Mouse (Mus musculus) gastrocnemius, postnatal 10 days (tissue): Measurements from ENCODE around the gene Smyd3. TPM values are rescaled to one million over a fixed set of nuclear protein-coding genes. Genes with fewer than 3 reads are reported as not detected.

Experiments
- DNase-seq: peaks from one replicate; pipeline ENCODE4 v3.0.0; 2021; ENCODE audit warnings: mixed read lengths
- total RNA-seq, 2 experiments: library from RNA; stranded (reverse); gene quantifications; 2 replicates each; pipeline ENCODE4 v1.2.3; 2021

The Smyd3 gene
- total RNA-seq, 2 experiments from 2014 or later: 5.8 to 6.1 TPM

DNA sequence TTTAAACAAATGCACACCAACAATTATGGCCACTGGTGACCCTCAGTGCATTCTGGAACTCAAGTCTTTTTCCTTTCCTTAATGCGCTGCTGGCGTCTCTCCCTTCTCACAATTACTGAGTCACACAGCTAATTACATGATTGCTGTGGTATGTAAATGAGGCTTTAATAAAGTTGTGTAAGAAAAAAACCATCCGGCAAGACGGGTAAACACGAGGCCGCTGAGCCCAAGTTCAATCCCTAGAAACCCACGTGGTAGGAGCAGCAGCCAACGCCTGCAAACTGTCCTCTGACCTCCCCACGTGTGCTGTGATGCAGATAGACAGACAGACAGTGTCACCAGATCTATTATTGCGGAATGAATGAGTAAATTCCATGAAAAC lies 58.9 kb downstream of the Smyd3 start:
- no peak for DNase-seq

DNA sequence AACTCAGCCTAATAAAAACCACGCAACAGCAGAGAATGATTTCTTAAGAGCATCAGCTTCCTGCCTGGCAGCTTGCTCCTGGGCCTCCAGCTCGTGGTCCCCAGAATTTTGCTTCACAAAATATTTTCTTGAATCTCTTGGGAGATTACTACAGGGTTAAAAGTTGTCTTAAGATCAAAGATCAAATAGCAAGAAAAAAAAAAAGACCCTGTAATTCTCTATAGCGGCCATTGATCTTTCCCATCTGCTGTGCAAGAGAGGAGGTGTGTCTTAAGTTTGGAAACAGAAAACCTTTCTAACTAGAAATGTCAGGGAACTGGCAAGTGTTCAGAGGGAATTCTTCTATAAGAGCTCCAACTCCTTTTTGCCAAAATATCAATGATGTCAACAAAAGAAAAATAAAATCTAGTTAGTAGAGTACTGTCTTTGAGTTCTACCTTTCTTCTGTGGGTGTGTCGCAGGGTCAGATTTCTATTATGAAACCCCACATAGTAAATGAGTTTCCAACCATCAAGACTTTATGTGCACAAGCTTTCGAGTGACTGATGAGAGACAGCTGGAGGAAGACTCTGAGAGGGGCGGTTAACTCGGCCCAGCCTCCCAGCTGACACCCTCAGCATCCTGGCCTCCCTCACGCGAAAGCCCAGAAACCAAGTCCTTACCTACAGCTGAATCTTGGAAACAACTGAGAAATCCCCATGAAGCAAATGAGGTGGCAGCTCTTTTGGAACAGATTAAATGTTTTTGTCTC lies 59.4 kb downstream of the Smyd3 start:
- no peak for DNase-seq

DNA sequence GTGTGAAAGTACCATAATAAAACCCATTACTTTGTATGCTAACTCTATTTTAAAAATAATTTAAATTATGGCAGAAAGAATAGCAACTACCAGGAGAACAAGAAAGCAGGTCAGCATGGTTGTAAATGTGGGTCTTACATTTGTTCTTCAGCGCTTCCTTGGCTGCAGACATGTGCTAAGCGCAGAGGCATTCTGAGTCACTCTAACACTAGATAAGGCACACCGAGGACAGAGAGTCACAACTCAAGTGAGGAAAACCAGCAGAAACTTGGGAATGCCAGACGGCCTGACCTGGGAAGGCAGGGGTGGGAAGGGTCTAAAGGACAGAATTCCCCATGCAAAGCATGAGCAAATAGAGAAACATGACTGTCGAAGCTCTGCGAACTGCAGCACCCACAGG lies 63.2 kb downstream of the Smyd3 start:
- no peak for DNase-seq

DNA sequence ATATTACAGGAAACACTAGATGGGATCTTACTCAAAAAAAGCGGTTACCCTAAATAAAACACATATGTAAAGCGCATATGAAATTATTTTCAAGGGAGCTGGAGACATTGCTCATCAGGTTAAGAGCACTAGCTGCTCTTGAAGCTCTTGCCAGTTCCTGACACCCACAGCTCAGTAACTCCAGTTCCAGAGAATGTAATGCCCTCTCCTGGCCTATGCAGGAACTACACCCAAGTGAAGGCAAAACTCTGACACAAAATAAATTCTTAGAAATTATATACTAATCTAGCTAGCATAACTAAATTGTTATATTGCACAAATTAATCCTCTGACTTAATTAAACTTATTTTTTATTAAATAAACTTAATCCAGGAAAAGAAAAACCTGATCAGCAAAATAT lies 66.6 kb downstream of the Smyd3 start:
- no peak for DNase-seq

DNA sequence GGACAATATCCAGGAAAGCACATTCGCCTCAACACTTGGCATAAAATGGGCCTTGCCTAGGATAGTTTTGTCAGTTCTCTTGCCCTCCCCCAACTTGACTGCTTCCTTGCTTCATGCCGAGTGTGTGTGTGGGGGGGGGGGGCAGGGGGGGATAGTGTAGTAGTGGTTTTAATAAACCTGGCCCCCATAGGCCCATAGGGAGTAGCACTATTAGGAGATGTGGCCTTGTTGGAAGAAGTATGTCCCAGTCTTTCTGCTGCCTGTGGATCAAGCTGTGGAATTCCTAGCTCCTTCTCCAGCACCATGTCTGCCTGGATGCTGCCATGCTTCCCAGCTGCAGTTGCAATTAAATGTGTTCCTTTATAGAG lies 71.0 kb downstream of the Smyd3 start:
- no peak for DNase-seq

DNA sequence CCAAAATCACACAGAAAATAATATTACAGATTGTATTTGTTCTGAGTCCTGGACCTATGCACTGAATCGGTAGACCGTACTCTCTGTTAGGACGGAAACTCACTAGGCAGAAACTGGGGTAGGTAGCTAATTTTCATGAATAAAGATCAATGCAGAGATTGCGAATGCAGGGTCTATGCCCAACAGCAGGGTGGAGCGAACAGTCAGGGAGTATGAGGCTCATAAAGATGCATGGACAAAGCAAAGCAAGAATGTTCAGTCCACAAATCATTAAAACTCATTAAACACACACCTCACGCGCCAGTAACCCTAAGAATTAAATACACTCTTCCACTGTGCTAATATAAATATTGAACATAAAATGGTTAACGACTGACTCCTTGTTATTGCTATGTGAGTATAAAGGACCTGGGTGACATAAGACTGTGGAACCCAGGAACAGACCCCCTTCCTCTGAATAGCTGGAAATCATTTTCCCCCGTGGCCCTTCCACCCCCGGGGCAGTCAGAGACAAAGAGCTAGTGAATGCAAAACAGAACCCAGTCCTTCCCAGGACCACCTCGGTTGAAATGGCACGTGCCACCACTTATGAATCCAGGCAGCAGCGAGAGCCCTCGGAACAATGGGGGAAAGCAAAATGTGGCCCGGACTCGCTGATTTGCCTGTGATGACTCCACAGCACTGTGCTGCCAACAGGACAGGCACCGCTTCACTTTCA lies 71.6 kb downstream of the Smyd3 start:
- DNase-seq: no peak

DNA sequence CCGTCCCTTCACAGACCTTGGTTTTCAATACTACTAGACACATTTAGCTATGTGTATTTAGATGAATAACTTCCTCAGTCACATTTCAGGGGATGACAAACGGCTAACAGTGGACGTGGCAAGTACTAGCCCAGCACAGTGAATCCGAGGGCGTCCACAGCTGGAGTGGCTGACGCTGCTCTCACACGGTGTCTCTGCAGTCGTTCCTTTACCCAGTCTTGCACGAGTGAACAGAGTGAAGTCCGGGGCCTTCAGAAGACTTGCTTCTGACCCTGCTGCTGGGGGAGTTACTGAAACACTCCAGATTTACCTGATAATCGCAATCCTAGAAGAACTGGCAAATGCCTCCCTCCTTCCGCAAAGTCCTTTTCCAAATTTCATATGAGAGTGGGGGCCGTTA lies 74.0 kb downstream of the Smyd3 start:
- no peak for DNase-seq

DNA sequence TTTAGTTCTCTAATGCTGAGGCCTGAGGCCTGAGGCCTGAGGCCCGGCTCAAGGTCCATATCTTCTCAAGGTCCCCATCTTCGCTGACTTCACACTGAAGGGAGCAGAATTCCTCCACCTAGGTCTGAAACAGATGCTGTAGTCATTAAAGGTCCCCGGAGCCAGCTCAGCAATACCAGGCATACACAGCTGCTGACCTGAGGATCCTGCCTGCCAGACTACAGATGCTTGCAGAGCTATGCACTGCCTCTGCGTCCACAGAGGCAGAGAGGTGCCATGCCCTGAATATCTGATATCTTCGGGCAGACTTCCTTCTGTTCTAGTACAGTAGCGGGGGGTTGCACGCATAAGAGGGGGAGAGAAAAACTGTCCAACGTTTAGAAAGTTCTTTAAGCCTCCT lies 74.4 kb downstream of the Smyd3 start:
- no peak for DNase-seq

DNA sequence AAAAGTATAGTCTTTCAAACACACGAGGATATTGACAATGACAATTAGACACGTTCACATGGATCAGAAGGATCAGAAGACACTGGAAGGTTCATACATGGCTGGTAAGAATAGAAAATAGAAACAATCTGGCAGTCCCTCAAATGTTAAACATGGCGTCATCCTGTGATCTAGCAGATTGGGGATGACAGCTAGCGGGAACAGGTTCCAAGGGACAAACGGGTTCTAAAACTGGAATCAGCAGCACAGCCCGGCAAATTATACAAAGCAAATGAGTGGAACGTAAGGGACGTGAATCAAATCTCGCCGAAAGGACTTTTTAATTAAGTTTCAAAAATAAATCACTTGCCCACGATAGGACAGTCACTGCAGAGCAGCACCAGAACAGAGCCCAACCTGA lies 81.2 kb downstream of the Smyd3 start:
- DNase-seq: no peak

DNA sequence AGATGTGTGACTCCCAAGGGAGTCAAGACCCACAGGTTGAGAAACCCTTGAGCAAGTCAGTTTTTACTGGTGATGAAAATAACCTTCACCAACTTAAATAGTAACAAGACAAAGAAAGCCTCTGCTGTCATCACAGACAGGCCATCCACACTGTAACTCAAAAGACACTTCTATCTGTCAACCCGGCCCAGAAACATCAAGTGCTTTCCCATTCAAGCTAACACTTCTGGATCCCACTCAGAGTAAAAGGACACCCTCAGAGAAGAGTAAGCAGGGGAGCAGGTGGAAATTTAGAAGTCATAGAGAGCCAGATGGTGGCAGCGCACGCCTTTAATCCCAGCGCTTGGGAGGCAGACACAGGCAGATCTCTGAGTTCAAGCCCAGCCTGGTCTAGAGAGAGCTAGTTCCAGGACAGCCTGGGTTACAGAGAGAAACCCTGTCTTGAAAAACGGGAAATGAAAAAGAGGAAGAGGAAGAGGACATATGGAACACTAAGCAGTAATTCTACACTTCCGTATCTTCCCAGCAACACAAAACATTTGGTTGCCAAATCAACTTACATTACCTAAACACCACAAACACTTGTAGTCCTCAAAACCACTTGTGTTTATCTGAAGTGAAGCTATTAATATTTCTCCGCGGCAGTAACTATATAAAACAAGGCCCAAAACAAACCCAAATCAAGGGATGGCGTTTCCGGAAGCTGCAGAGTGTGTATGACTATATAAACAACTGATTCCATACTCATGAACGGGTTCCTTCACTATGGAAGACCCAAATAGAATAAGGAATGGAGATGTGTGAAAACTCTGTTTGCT lies 83.2 kb downstream of the Smyd3 start:
- no peak for DNase-seq

DNA sequence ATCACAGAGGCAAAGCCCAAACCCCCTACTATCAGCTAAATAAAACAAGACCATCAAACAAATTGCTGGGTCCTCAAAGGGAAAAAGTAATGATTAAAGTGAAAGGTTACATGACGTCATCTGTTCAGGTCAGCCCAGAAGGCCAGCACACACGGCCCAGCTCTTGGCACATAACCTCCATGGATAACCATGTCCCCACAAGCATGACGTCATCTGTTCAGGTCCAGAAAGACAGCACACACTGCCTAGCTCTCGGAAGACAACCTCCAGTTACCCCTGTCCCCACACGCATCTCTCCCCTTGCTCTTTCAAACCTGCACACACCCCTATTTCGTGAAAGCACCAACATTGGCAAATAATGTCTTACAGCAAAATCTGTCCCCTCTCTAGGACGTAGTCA lies 84.0 kb downstream of the Smyd3 start:
- DNase-seq: no peak

DNA sequence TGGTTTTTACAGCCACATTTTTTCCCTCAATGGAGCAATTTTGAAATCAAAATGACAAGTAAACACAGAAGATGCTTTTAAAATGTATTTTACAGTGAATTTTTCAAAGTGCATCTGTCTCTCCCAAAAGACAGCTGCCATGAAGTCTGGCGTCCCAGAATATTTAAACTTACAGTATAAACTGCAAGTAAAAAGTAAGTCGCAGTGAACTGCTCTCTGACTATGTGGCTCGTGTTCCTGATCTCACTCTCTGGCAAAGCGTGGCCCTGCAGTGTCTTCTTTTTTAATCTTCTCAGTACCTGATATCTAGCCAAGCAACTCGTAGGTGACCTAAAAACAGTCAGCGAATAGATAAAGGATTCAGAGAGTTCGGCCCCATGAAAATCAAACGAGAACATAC lies 84.5 kb downstream of the Smyd3 start:
- DNase-seq: no peak

DNA sequence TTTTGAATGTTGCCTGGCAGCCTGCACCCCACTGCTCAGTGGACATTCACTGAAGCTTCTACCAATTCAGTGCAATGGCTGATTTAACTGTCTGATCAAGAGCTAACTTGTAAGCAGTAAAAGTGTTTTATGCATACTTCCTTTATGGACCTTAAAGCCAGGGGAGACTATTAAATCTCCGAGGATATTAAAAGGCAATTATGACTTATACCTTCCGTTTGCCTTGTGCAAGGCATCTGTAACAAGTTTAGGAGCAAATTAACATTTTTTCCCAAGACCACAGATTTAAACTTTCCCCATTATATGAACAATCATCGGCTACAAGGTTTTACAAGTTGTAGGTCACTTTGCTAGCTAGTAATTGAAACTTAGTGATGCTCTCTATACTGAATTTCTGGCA lies 87.8 kb downstream of the Smyd3 start:
- no peak for DNase-seq

DNA sequence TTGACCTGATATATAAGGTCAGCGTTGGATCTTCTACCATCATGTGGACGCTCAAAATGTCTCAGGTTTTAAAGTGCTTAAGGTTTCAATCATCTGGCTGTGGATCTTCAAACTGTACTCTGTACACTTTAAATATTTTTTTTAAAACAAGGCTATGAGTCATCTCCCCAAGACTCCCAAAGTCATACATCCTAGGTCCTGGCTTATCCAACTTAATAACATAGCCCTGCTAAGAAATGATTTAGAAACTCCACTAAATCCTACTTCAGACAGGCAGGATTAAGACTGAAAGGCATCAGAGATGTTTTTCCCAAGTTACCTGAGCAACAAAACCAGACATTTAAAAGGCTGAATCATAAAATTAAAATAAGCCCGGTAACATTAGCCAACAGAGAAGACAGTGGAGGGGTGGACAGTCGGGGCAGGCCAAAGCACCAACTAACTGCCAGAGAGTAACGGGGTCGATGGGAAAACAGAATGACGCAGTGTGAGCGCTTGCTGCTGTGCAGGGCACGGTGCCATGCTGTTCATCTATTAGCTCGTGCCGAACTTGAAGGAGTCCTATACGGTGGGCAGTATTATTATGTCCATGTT lies 92.9 kb downstream of the Smyd3 start:
- DNase-seq: no peak

DNA sequence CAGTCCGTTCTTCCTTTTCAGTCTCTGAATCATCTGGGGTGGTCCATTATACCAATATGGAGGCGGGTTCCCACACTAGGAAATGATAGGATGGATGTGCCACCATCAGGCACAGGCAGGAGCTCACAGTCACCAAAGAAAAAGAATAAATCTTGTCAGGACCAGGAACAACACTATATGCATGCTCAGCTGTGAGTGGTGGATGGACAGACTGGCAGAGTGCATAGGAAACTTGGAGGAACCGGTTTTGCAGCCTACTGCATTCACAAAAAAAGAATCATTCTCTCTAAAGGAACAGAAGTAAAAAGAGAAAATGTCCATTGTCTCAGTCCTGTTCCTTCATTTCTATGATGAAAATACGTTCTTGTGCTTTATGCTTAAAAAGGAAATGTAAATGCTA lies 98.8 kb downstream of the Smyd3 start:
- no peak for DNase-seq

DNA sequence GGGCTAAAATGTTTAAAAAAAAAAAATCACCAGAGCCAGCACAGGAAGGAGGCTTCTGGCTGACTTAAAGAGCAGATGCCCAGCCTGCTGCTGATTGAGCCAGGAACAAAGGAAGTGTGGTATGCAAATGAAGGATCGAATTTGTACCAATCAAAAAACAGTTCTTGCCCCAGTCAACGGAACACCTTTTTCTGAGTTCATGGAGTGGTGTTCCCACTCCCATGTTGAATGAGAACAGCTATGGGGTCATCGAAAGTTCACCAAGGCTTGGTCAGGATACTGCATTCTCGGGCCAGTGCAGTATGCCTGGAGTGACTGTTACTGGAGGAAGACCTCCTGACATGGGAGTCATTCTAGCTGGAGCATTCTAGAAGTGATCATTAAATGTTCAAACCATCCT lies 109.8 kb downstream of the Smyd3 start:
- no peak for DNase-seq

DNA sequence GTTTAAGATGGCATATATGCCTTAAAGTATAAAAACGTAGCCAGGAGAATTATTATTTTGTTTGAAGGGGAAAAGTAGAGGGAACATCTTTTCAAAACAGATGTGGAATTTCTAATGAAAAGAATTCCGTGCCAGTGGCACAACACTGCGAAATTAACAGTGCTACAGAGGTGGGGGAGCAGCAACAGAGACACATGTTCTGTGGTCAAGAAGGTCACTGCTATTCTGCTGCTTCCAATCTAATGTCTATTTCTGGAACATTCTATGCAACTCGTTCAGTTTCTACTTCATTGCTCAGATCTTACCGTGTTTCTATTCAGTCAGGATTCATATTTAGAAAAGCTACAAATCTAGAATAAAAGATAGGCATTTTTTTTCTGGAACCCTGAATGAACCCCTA lies 117.0 kb downstream of the Smyd3 start:
- DNase-seq: no peak

DNA sequence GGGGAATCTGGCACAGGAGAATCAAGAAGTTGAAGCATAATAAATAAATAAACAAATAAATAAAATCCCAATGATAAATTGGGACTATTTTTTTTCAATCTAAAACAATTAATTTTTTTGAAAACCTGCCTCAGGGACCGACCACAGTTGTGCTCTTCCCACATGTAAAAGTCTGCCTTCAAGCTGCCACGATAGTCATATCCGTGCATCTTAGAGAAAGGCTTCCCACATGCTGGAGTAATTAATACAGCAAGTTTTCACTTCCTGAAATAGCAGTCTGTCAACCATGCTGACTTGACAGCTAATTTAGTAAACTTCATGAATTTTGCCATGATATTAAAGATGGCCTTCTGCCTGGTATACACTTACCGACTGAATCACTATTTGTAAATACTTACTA lies 119.2 kb downstream of the Smyd3 start:
- no peak for DNase-seq

DNA sequence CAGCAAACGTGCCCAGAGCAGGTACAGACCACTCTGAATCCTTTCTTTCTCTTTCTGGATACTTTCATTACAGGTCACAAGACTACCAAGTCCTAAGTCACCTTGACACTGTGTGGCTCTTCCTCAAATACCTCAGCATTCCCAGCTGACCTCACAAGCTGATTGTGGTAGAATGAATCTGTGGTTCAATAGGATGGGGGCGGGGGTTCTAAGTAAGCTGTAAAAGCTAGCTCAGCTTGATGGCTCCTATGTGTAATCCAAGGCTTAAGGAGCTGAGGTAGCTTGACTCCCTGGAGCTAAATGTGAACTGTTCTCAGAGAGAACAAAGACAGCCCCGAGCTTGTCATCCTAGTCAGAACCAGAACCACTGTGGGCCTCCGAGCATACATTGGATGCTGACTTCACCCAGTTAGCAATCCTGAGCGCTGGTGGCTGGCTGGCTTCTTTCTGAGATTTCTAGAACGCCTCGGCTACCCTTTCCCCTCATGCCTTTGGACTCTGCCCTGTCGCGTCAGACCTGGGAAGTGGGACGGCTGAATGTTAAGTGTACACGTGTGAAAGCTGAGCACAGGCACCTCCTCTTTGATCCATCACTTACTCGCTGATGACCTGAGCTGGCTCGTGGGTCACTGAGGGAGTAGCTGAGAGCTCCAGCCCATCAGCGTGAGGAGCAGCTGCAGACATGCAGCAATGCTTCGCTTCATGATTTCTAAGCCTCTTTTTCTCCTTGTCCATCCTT lies 131.4 kb downstream of the Smyd3 start:
- no peak for DNase-seq

DNA sequence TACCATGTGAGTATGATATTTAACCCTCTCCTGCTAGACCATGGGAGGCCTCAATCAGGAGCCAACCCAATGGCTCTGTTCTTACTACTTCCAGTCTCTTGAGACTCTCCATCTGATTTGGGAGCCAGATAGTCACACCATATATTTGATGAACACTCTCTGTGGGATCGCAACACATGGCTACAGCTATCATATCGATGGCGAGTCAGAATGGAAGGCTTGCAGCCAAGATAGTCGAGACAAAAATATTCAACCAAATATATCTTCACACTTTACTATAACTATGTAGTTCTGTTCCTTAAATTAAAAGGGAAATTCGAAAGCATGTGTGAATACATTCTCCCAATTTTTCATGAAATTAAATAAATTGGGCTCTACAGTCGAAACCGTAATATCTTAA lies 132.2 kb downstream of the Smyd3 start:
- no peak for DNase-seq

DNA sequence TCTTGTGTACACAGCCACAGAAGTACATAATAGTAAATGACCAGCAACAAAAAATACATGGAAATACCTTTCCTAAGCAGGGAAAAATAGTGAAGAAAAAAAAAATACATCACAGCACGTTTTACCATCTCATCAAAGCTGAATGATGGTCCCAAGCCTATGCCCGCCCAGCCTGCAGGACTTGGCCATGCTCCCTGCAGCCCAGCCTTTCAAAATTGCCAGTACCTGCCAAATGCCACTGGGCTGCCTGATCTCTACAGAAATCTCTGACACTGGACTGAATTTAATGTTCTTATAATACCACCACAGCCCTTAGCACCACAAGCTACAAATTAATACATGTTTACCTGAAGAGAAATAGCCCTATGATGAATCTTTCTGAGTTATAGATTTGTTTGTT lies 133.5 kb downstream of the Smyd3 start:
- no peak for DNase-seq

DNA sequence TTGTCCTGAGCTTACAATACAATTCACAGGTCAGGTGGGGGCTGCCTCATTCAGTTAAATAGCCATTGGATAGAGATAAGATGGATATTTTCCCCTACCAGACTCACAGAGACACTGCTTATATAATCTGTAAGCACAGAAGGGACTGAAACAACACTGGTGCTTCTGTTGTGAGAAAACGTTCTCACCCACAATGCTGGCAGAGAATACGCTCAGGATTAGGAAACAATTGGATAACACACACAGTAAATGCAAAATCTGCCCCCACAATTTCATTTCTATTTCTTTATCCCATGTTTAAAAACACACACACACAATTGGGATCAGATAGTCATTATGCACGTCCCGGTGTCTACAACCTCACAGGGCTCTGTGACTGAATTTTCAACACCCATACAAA lies 139.7 kb downstream of the Smyd3 start:
- DNase-seq: no peak
